Mouse (Mus musculus) embryonic fibroblast, embryonic 13.5 days (primary cell): ENCODE data around the gene Mon2.

Experiments used
- CTCF ChIP-seq: IDR thresholded peaks from 2 replicates; pipeline ENCODE4 v1.5.1; 2011; ENCODE audit warnings: mild to moderate bottlenecking, control low read depth, low read length, moderate library complexity, borderline replicate concordance; ENCODE audit not compliant: insufficient read depth
- POLR2A ChIP-seq: IDR thresholded peaks from 2 replicates; pipeline ENCODE4 v1.6.1; 2011; ENCODE audit warnings: low read depth, mild to moderate bottlenecking, control low read depth, low read length, moderate library complexity

- TF ChIP-seq CTCF (no peak), POLR2A (no peak)
Observed at GRCm38 (mm10) chr10:122966421-122966820, 109.9 kb downstream of the Mon2 start.
